Mouse (Mus musculus): ENCODE data around the gene Adamts2.

Adamts2 gene

GRCm38 (mm10) chr11:50847047-50847446 lies 245.2 kb downstream of the Adamts2 start:
- peak in 1 of 2 experiments; percentile 47 for DNase-seq (ENCODE audit: low spot score in 2 of 2)

GRCm38 (mm10) chr11:50848520-50849137 lies 246.7 kb downstream of the Adamts2 start:
- no peak for DNase-seq (ENCODE audit: low spot score in 2 of 2)

GRCm38 (mm10) chr11:50849310-50849709 lies 247.4 kb downstream of the Adamts2 start:
- DNase-seq (ENCODE audit: low spot score in 2 of 2) = no peak

DNA sequence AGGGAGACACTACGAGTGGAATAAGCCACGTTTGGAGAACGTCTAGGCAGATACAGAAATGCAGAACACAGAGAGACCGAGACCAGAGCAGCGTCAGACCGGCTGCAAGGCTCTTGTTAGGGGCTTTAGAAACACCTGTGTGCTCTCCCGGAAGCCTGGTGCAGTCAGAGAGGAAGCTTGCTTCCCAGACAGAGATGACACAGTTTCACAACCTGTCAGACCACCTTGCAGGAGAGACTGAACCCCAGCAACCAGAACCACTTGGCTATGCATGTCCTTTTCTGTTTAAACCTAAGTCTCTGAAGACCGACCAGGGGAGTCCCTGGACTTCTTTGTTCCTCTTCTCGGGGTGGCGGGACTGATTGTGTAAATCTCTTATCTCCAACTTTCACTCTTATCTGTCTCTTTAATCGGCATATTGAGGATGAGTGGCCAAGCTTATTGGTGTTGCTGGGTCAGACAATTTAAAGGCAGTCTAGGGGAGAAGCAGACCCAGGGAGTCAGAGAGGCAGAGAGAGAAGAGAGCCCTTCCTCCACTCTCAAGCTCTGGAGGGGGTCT lies 248.4 kb downstream of the Adamts2 start, which contains the start of gene Grm6:
Gene Grm6 (plus strand): TSS at position 509 of the 559 bp plus-strand sequence.
- peak in 1 of 2 experiments; percentile 44 for DNase-seq (ENCODE audit: low spot score in 2 of 2)

GRCm38 (mm10) chr11:50850989-50851601 lies 249.2 kb downstream of the Adamts2 start:
- DNase-seq (ENCODE audit: low spot score in 2 of 2) = no peak
